Mouse (Mus musculus) lung, postnatal 0 days (tissue): Measurements from ENCODE around the gene Shroom1.

Experiments used
- CTCF ChIP-seq: IDR thresholded peaks from 2 replicates; pipeline ENCODE4 v1.5.1; 2016; ENCODE audit warnings: antibody characterized with exemption, mild to moderate bottlenecking
- EP300 ChIP-seq: IDR thresholded peaks from 2 replicates; pipeline ENCODE4 v1.6.1; 2016; ENCODE audit warnings: antibody characterized with exemption, mild to moderate bottlenecking, control low read depth

- TF ChIP-seq CTCF (peak; percentile 19), EP300 (no peak)
Measured at GRCm38 (mm10) chr11:53489007-53489406, 32.0 kb downstream of the Shroom1 start.
